Mouse (Mus musculus): ENCODE results near the gene Zfp512b. TPM values are rescaled to one million over a fixed set of nuclear protein-coding genes. Genes with fewer than 3 reads are reported as not detected.

The Zfp512b gene
- total and polyA plus RNA-seq, 2 experiments from 2014 or later: 60.0 to 99.7 TPM

- Histone ChIP-seq H3K9ac (replicated peaks; ENCODE audit: low read length, poor library complexity, severe bottlenecking) (peak overlapping the region; percentile 87), H3K4me1 (ENCODE audit: insufficient read depth, low read length) (peaks cover 7% of the 10 kb centered on the region; the same call in 1 of the 2 replicates), H3K27ac (ENCODE audit: low read depth, low read length) (peak overlapping the region; percentile 93), H3K9me3 (ENCODE audit: low read length) (no peaks in the 10 kb centered on the region), H3K4me2 (ENCODE audit: low read depth, low read length, poor library complexity, severe bottlenecking) (peak overlapping the region; percentile 92), H3K36me3 (ENCODE audit: insufficient read depth, low read length) (peaks cover 29% of the 10 kb centered on the region), H3K27me3 (ENCODE audit: insufficient read depth, low read length) (no peaks in the 10 kb centered on the region), H3K4me3 (ENCODE audit: low read depth, low read length) (peak overlapping the region; percentile 76)
- WGBS: under 1% methylated on average over 49 of the region's 49 CpGs
- DNase-seq (ENCODE audit: low spot score): peak; percentile 79
- ATAC-seq (ENCODE audit: low FRiP score): peak; percentile 72
- TF ChIP-seq CTCF (IDR thresholded peaks at IDR 0.05): no peak
These were observed 11.0 kb downstream of the Zfp512b start for GRCm38 (mm10) chr2:181581402-181582120.

GRCm38 (mm10) chr2:181581016-181581401, 11.6 kb downstream of the Zfp512b start:
- peak overlapping the region; percentile 87 for H3K9ac ChIP-seq (replicated peaks; ENCODE audit: low read length, poor library complexity, severe bottlenecking)
- peak; percentile 92 for TF ChIP-seq CTCF (IDR thresholded peaks at IDR 0.05)
- under 1% methylated on average over 11 of the region's 11 CpGs for WGBS
- H3K27ac ChIP-seq (ENCODE audit: low read depth, low read length): peak overlapping the region; percentile 93
- peak overlapping the region; percentile 76 for H3K4me3 ChIP-seq (ENCODE audit: low read depth, low read length)
- H3K9me3 ChIP-seq (ENCODE audit: low read length): no peaks in the 10 kb centered on the region
- H3K36me3 ChIP-seq (ENCODE audit: insufficient read depth, low read length): peaks cover 24% of the 10 kb centered on the region
- ATAC-seq (ENCODE audit: low FRiP score) (peak; percentile 85), DNase-seq (ENCODE audit: low spot score) (peak; percentile 91)
- peaks cover 7% of the 10 kb centered on the region; the same call in 1 of the 2 replicates for H3K4me1 ChIP-seq (ENCODE audit: insufficient read depth, low read length)
- peak overlapping the region; percentile 92 for H3K4me2 ChIP-seq (ENCODE audit: low read depth, low read length, poor library complexity, severe bottlenecking)
- H3K27me3 ChIP-seq (ENCODE audit: insufficient read depth, low read length): no peaks in the 10 kb centered on the region

DNA sequence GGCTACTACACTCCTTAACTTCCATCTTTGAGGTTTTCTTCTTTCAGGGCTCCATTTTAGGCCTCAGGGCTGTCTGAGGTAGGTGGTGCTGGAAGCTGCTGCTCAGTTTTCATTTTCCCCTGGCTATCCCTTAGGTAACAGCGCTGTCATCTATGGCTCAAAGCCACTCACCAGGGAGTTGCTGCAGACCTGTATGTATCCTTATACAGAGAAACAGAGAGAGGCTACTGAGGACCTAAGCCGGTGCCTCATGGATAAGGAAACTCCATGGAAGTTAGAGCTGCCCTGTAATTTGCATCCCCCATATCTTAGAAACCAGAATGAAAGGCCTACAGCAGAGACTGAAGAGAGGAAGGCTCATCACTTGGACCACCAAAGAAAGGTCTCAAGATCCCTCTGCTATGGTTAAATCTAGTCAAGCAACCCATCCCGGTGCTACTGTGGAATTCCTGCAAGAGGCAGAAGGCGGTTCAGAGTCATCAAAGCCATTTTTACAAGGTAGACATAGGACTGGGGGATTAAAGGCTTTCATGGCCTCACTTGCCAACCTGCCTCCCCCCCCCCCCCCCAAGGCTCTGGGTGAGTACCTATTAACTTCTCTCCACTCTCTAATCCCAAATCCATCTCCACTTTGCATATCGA, 12.4 kb downstream of the Zfp512b start:
- peaks cover 7% of the 10 kb centered on the region; the same call in 1 of the 2 replicates for H3K4me1 ChIP-seq (ENCODE audit: insufficient read depth, low read length)
- no peak for ATAC-seq (ENCODE audit: low FRiP score)
- peaks cover 16% of the 10 kb centered on the region for H3K36me3 ChIP-seq (ENCODE audit: insufficient read depth, low read length)
- DNase-seq (ENCODE audit: low spot score): no peak
- H3K4me3 ChIP-seq (ENCODE audit: low read depth, low read length): peak overlapping the region; percentile 76
- TF ChIP-seq CTCF (IDR thresholded peaks at IDR 0.05): no peak
- peak overlapping the region; percentile 87; the same call in 1 of the 2 replicates for H3K9ac ChIP-seq (replicated peaks; ENCODE audit: low read length, poor library complexity, severe bottlenecking)
- peak overlapping the region; percentile 93 for H3K27ac ChIP-seq (ENCODE audit: low read depth, low read length)
- no peaks in the 10 kb centered on the region for H3K9me3 ChIP-seq (ENCODE audit: low read length)
- H3K27me3 ChIP-seq (ENCODE audit: insufficient read depth, low read length): no peaks in the 10 kb centered on the region
- WGBS: 75% methylated on average over 5 of the region's 5 CpGs
- peak overlapping the region; percentile 92 for H3K4me2 ChIP-seq (ENCODE audit: low read depth, low read length, poor library complexity, severe bottlenecking)

DNA sequence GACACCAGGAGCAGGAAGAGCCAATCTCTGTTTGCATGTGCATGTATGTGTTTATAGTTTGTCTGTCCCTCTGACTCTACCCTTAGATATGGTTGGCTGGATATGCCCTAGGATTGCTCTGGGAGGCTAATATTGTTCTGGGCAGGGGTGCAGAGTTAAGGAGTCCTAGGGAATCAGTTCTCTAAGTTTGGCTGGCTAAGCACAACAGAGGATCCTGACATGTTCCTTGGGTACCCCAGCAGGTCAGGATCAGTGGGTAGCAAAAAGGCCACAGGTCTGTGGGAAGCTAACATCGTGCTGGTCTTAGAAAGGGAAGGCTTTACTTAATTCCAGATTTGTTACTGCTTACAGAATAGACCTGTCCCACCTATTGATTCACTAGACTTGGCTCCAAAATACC, 12.9 kb downstream of the Zfp512b start:
- WGBS: 79% methylated on average over 1 of the region's 1 CpGs

GRCm38 (mm10) chr2:181578790-181579618, 13.6 kb downstream of the Zfp512b start:
- H3K4me1 ChIP-seq (ENCODE audit: insufficient read depth, low read length): peaks cover 7% of the 10 kb centered on the region; the same call in 1 of the 2 replicates
- ATAC-seq (ENCODE audit: low FRiP score): no peak
- no peaks in the 10 kb centered on the region for H3K9me3 ChIP-seq (ENCODE audit: low read length)
- H3K4me3 ChIP-seq (ENCODE audit: low read depth, low read length): no peak overlapping the region
- no peak overlapping the region for H3K27ac ChIP-seq (ENCODE audit: low read depth, low read length)
- no peak for TF ChIP-seq CTCF (IDR thresholded peaks at IDR 0.05)
- peaks cover 10% of the 10 kb centered on the region for H3K36me3 ChIP-seq (ENCODE audit: insufficient read depth, low read length)
- no peak overlapping the region for H3K4me2 ChIP-seq (ENCODE audit: low read depth, low read length, poor library complexity, severe bottlenecking)
- DNase-seq (ENCODE audit: low spot score): no peak
- H3K9ac ChIP-seq (replicated peaks; ENCODE audit: low read length, poor library complexity, severe bottlenecking): no peak overlapping the region
- WGBS: 77% methylated on average over 5 of the region's 5 CpGs
- H3K27me3 ChIP-seq (ENCODE audit: insufficient read depth, low read length): no peaks in the 10 kb centered on the region

More for the DNA sequence above, 12.9 kb downstream of the Zfp512b start:
- Histone ChIP-seq H3K9me3 (ENCODE audit: low read length) (no peaks in the 10 kb centered on the region), H3K36me3 (ENCODE audit: insufficient read depth, low read length) (peaks cover 13% of the 10 kb centered on the region), H3K27ac (ENCODE audit: low read depth, low read length) (no peak overlapping the region), H3K27me3 (ENCODE audit: insufficient read depth, low read length) (no peaks in the 10 kb centered on the region), H3K4me3 (ENCODE audit: low read depth, low read length) (no peak overlapping the region), H3K4me1 (ENCODE audit: insufficient read depth, low read length) (peaks cover 7% of the 10 kb centered on the region; the same call in 1 of the 2 replicates), H3K4me2 (ENCODE audit: low read depth, low read length, poor library complexity, severe bottlenecking) (no peak overlapping the region), H3K9ac (replicated peaks; ENCODE audit: low read length, poor library complexity, severe bottlenecking) (no peak overlapping the region)
- TF ChIP-seq CTCF (IDR thresholded peaks at IDR 0.05): no peak
- ATAC-seq (ENCODE audit: low FRiP score): no peak
- DNase-seq (ENCODE audit: low spot score): no peak
